Mouse (Mus musculus): ENCODE data around the gene Numb. TPM values are rescaled to one million over a fixed set of nuclear protein-coding genes. Genes with fewer than 3 reads are reported as not detected.

The Numb gene
- polyA plus RNA-seq, 1 experiment from 2014 or later: 19.9 TPM

DNA sequence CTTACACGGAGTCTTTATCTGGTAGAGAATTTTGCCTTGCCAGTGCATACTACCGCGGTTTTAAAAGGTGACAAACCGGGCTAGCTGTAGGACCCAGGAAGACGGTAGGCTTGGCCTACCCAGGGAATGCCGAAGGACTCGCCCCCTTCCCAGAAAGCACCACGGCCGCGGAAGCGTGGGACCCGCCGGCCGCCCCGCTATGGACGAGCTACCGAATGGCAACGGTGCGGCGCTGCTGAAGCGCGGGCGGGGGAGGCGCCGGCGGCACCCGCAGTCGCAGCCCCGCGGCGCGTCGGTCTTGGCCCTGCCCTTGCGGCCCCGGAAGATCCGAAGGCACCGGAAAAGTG lies 28.7 kb upstream of the Numb start, which contains the start of gene Riox1:
TSS of gene Riox1 (plus strand) at position 116 of the 347 bp plus-strand sequence.
- TF ChIP-seq EP300 (optimal IDR thresholded peaks at IDR 0.05): no peak
- no peak for TF ChIP-seq CTCF (IDR thresholded peaks at IDR 0.05; ENCODE audit: low read depth)
- no peaks in the 10 kb centered on the region for H3K9me3 ChIP-seq (ENCODE audit: control insufficient read depth, low read length)
- peak within 1 kb of the TSS; percentile 77 for H3K9ac ChIP-seq (ENCODE audit: low read length)
- H3K36me3 ChIP-seq (ENCODE audit: control insufficient read depth, insufficient read depth, low read length): no peaks in the 10 kb centered on the region
- WGBS: under 1% methylated on average over 37 of the region's 37 CpGs
- peak within 1 kb of the TSS; percentile 82 for H3K27ac ChIP-seq (replicated peaks)
- DNase-seq (ENCODE audit: low spot score) (peak; percentile 90), ATAC-seq (ENCODE audit: low FRiP score, low TSS enrichment) (peak; percentile 92)
- H3K27me3 ChIP-seq (ENCODE audit: control insufficient read depth, insufficient read depth, low read length): no peaks in the 10 kb centered on the region
- peak within 1 kb of the TSS; percentile 79 for H3K4me3 ChIP-seq (ENCODE audit: low read depth, low read length)
- peak within 1 kb of the TSS; percentile 98 for H3K4me2 ChIP-seq (replicated peaks; ENCODE audit: low read depth)
- H3K4me1 ChIP-seq (replicated peaks; ENCODE audit: control insufficient read depth, insufficient read depth): peaks cover 2% of the 10 kb centered on the region

DNA sequence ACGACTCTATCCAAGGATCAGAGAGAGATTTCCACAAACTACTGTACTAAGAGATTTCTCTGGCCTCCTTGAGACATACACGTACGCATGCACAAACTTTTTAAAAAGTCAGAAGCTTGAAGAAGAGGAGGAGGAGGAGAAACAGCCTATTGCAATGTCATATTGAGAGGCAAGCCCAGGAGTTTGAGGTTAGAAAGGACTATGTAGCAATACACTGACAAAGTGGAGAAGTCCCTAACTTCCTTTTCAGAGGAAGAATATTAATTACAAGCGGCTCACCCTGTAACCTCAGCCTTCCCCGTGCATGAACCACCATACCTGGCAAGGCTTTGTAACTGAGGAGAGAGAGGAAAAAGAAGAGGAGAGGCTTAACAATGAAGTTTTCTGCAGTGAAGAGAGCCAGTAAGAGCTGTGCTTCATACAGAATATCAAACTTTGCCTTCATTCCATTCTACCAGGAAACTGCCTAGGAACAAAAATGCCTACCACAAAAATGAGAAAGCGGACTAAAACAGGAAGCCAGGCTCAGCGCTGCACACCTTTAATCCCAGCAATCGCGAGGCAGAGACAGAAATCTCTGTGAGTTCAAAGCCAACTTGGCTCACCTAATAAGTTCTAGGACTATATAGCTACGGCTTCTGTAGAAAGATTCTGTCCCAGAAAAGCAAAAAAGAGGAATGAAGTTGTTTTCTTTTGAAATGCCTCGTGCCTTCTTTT lies 28.2 kb upstream of the Numb start:
- WGBS: 27% methylated on average over 11 of the region's 11 CpGs
- H3K27ac ChIP-seq (replicated peaks): peak overlapping the region; percentile 58; the same call in 1 of the 2 replicates

GRCm38 (mm10) chr12:83949043-83949442 lies 27.3 kb upstream of the Numb start:
- Histone ChIP-seq H3K4me1 (replicated peaks; ENCODE audit: control insufficient read depth, insufficient read depth) (peaks cover 2% of the 10 kb centered on the region), H3K36me3 (ENCODE audit: control insufficient read depth, insufficient read depth, low read length) (no peaks in the 10 kb centered on the region), H3K4me2 (replicated peaks; ENCODE audit: low read depth) (no peak overlapping the region), H3K27me3 (ENCODE audit: control insufficient read depth, insufficient read depth, low read length) (no peaks in the 10 kb centered on the region), H3K4me3 (ENCODE audit: low read depth, low read length) (no peak overlapping the region), H3K9ac (ENCODE audit: low read length) (no peak overlapping the region), H3K27ac (replicated peaks) (no peak overlapping the region), H3K9me3 (ENCODE audit: control insufficient read depth, low read length) (no peaks in the 10 kb centered on the region)
- 69% methylated on average over 4 of the region's 4 CpGs for WGBS
- TF ChIP-seq CTCF (IDR thresholded peaks at IDR 0.05; ENCODE audit: low read depth): no peak
- TF ChIP-seq EP300 (optimal IDR thresholded peaks at IDR 0.05): no peak
- ATAC-seq (ENCODE audit: low FRiP score, low TSS enrichment): no peak
- DNase-seq (ENCODE audit: low spot score): no peak

More for the DNA sequence above, 28.2 kb upstream of the Numb start:
- no peaks in the 10 kb centered on the region for H3K27me3 ChIP-seq (ENCODE audit: control insufficient read depth, insufficient read depth, low read length)
- ATAC-seq (ENCODE audit: low FRiP score, low TSS enrichment): no peak
- TF ChIP-seq CTCF (IDR thresholded peaks at IDR 0.05; ENCODE audit: low read depth): no peak
- TF ChIP-seq EP300 (optimal IDR thresholded peaks at IDR 0.05): no peak
- H3K9me3 ChIP-seq (ENCODE audit: control insufficient read depth, low read length): no peaks in the 10 kb centered on the region
- H3K9ac ChIP-seq (ENCODE audit: low read length): peak overlapping the region; percentile 77; the same call in 1 of the 2 replicates
- no peaks in the 10 kb centered on the region for H3K36me3 ChIP-seq (ENCODE audit: control insufficient read depth, insufficient read depth, low read length)
- peaks cover 2% of the 10 kb centered on the region for H3K4me1 ChIP-seq (replicated peaks; ENCODE audit: control insufficient read depth, insufficient read depth)
- no peak for DNase-seq (ENCODE audit: low spot score)
- H3K4me2 ChIP-seq (replicated peaks; ENCODE audit: low read depth): peak overlapping the region; percentile 98
- H3K4me3 ChIP-seq (ENCODE audit: low read depth, low read length): peak overlapping the region; percentile 79

- no peaks in the 10 kb centered on the region for H3K27me3 ChIP-seq (ENCODE audit: control insufficient read depth, insufficient read depth, low read length)
- peaks cover 2% of the 10 kb centered on the region for H3K4me1 ChIP-seq (replicated peaks; ENCODE audit: control insufficient read depth, insufficient read depth)
- no peak overlapping the region for H3K4me2 ChIP-seq (replicated peaks; ENCODE audit: low read depth)
- 75% methylated on average over 8 of the region's 8 CpGs for WGBS
- no peak for TF ChIP-seq EP300 (optimal IDR thresholded peaks at IDR 0.05)
- TF ChIP-seq CTCF (IDR thresholded peaks at IDR 0.05; ENCODE audit: low read depth): no peak
- H3K9ac ChIP-seq (ENCODE audit: low read length): no peak overlapping the region
- no peak overlapping the region for H3K4me3 ChIP-seq (ENCODE audit: low read depth, low read length)
- ATAC-seq (ENCODE audit: low FRiP score, low TSS enrichment) (no peak), DNase-seq (ENCODE audit: low spot score) (no peak)
- H3K9me3 ChIP-seq (ENCODE audit: control insufficient read depth, low read length): no peaks in the 10 kb centered on the region
- no peak overlapping the region for H3K27ac ChIP-seq (replicated peaks)
- no peaks in the 10 kb centered on the region for H3K36me3 ChIP-seq (ENCODE audit: control insufficient read depth, insufficient read depth, low read length)
Observed at GRCm38 (mm10) chr12:83947260-83947811, 25.6 kb upstream of the Numb start.

DNA sequence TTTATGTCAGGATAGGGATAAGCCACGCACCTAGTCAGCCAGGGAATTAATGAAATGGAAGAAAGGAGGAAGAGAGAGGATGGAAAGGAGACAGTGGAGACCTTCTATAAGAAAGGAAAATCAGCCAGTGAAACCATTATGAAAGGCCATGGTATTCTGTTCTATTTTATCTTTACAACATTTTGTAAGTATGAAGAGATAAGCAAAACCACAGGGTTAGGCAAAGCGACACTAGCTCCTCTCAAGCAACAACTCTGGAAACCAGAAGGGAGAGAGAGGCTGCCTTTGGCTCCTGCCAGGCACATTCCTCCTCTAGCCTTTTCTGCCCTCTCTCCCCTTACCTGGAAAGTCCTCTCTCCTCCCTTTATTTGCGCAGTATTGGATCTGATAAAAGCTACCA lies 20.2 kb upstream of the Numb start:
- H3K36me3 ChIP-seq (ENCODE audit: control insufficient read depth, insufficient read depth, low read length): no peaks in the 10 kb centered on the region
- no peak for DNase-seq (ENCODE audit: low spot score)
- H3K4me2 ChIP-seq (replicated peaks; ENCODE audit: low read depth): no peak overlapping the region
- H3K27me3 ChIP-seq (ENCODE audit: control insufficient read depth, insufficient read depth, low read length): no peaks in the 10 kb centered on the region
- no peaks in the 10 kb centered on the region for H3K9me3 ChIP-seq (ENCODE audit: control insufficient read depth, low read length)
- ATAC-seq (ENCODE audit: low FRiP score, low TSS enrichment): no peak
- no peak overlapping the region for H3K9ac ChIP-seq (ENCODE audit: low read length)
- 71% methylated on average over 3 of the region's 3 CpGs for WGBS
- no peak overlapping the region for H3K4me3 ChIP-seq (ENCODE audit: low read depth, low read length)
- TF ChIP-seq CTCF (IDR thresholded peaks at IDR 0.05; ENCODE audit: low read depth) (no peak), EP300 (optimal IDR thresholded peaks at IDR 0.05) (no peak)
- no peak overlapping the region for H3K27ac ChIP-seq (replicated peaks)
- H3K4me1 ChIP-seq (replicated peaks; ENCODE audit: control insufficient read depth, insufficient read depth): no peaks in the 10 kb centered on the region

GRCm38 (mm10) chr12:83940031-83940430 lies 18.3 kb upstream of the Numb start:
- no peaks in the 10 kb centered on the region for H3K36me3 ChIP-seq (ENCODE audit: control insufficient read depth, insufficient read depth, low read length)
- H3K27ac ChIP-seq (replicated peaks): no peak overlapping the region
- no peak overlapping the region for H3K9ac ChIP-seq (ENCODE audit: low read length)
- H3K4me3 ChIP-seq (ENCODE audit: low read depth, low read length): no peak overlapping the region
- 65% methylated on average over 4 of the region's 4 CpGs for WGBS
- no peaks in the 10 kb centered on the region for H3K27me3 ChIP-seq (ENCODE audit: control insufficient read depth, insufficient read depth, low read length)
- DNase-seq (ENCODE audit: low spot score) (no peak), ATAC-seq (ENCODE audit: low FRiP score, low TSS enrichment) (no peak)
- H3K4me2 ChIP-seq (replicated peaks; ENCODE audit: low read depth): no peak overlapping the region
- H3K4me1 ChIP-seq (replicated peaks; ENCODE audit: control insufficient read depth, insufficient read depth): no peaks in the 10 kb centered on the region
- no peak for TF ChIP-seq EP300 (optimal IDR thresholded peaks at IDR 0.05)
- no peak for TF ChIP-seq CTCF (IDR thresholded peaks at IDR 0.05; ENCODE audit: low read depth)
- no peaks in the 10 kb centered on the region for H3K9me3 ChIP-seq (ENCODE audit: control insufficient read depth, low read length)

Measured in stomach, postnatal 0 days (tissue).